Mouse (Mus musculus) stomach, embryonic 16.5 days (tissue): ENCODE measurements at regions not wholly inside any gene's neighbourhood (a gene's known extent, or its start where the extent isn't known, plus 50 kb on each side); places are given as distances from the start of the nearest gene placed in this dataset.
"Not testable (repeated sequence)": the region's sequence is repeated elsewhere in the genome, so short reads cannot be mapped to it uniquely, and the experiment has no call there.

Experiments used
- ATAC-seq: fragments of 200-750 bp; cut with Nextera tagmentation; 2 replicates; pipeline ENCODE4 v1.8.0; 2017; ENCODE audit warnings: moderate number of reproducible peaks, moderate TSS enrichment; ENCODE audit not compliant: insufficient read depth, low FRiP score
- H3K27ac ChIP-seq: fragments of 300-500 bp; sonication (generic); 2 replicates; pipeline ENCODE4 v1.5.1; 2014; ENCODE audit warnings: low read length
- H3K27me3 ChIP-seq: fragments of 300-500 bp; sonication (generic); 2 replicates; pipeline ENCODE4 v1.6.1; 2014; ENCODE audit warnings: low read length, control low read depth, mixed read lengths; ENCODE audit not compliant: control insufficient read depth, insufficient read depth
- H3K36me3 ChIP-seq: fragments of 300-500 bp; sonication (generic); 2 replicates; pipeline ENCODE4 v1.6.1; 2014; ENCODE audit warnings: low read length; ENCODE audit not compliant: control insufficient read depth, insufficient read depth
- H3K4me1 ChIP-seq: fragments of 300-500 bp; sonication (generic); 2 replicates; pipeline ENCODE4 v1.6.1; 2014; ENCODE audit warnings: low read length, control low read depth, mixed read lengths; ENCODE audit not compliant: control insufficient read depth, insufficient read depth
- H3K4me2 ChIP-seq: fragments of 300-500 bp; sonication (generic); 2 replicates; pipeline ENCODE4 v1.6.1; 2014; ENCODE audit warnings: low read depth, low read length, mixed read lengths
- H3K4me3 ChIP-seq: fragments of 300-500 bp; sonication (generic); replicated peaks from 2 replicates; pipeline ENCODE4 v1.5.1; 2014; ENCODE audit warnings: mild to moderate bottlenecking, low read length
- H3K9ac ChIP-seq: fragments of 300-500 bp; sonication (generic); 2 replicates; pipeline ENCODE4 v1.6.1; 2014; ENCODE audit warnings: low read length
- H3K9me3 ChIP-seq: fragments of 300-500 bp; sonication (generic); replicated peaks from 2 replicates; pipeline ENCODE4 v1.6.1; 2016; ENCODE audit warnings: low read length, control low read depth; ENCODE audit not compliant: control insufficient read depth
- WGBS: fragments of 180-500 bp; shearing (Covaris S2); extraction: QIAGEN DNeasy Blood & Tissue Kit; methylation state at CpG from one replicate; pipeline ENCODE4 v1.1.7; 2014; 5-methylcytosine and 5-hydroxymethylcytosine counted together

DNA sequence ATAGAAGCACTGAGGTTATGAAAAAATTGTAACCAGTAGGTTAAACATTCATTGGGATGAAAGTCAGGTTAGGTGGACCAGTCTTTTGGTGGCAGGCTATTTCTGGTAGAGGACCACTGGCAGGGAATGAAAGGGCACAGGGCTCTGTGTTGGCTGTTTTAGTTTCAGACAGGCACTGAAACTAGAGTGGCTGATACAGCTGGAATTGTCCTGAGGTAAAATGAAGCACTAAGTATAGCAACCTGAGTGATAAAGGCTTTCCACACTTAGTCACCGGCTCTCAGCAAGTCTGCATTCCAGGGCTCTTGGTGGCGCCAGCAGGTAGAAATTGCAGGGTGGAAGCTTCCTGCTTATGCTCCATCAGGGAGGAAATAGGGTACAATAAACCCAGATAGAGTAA is 262.2 kb upstream of the Tmpo start:
- H3K4me2 ChIP-seq, result no peak overlapping the region
- H3K4me1 ChIP-seq, result no peaks in the 10 kb centered on the region
- WGBS, result 58% methylated on average over 2 of the region's 2 CpGs
- no peaks in the 10 kb centered on the region for H3K27me3 ChIP-seq
- no peaks in the 10 kb centered on the region for H3K36me3 ChIP-seq
- no peak overlapping the region for H3K27ac ChIP-seq
- H3K9me3 ChIP-seq, result no peaks in the 10 kb centered on the region
- no peak overlapping the region for H3K4me3 ChIP-seq
- H3K9ac ChIP-seq, result no peak overlapping the region
- ATAC-seq, result no peak

DNA sequence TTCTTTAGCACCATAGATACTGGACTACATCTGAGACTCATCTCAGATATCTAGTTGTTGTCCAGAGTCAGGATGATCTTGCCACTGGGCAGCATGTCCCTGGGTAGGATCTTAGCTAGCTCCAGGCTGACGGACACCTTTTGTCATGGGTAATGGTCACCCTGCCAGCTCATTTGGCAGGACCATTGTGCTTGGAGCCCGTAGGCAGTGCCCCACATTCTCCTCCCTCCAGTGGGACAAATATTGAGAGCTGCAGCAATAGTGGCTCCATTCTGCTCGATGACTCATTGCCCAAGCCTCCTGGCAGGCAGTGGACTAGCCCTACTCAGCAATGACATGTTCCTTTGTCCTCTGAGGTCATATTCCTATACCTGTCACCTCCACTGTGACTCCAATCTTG is 258.9 kb upstream of the Tmpo start:
- 72% methylated on average over 3 of the region's 3 CpGs for WGBS
- H3K4me3 ChIP-seq, result no peak overlapping the region
- no peak overlapping the region for H3K27ac ChIP-seq
- H3K4me1 ChIP-seq, result peaks cover 3% of the 10 kb centered on the region; the same call in 1 of the 2 replicates
- ATAC-seq, result no peak
- H3K9me3 ChIP-seq, result no peaks in the 10 kb centered on the region
- H3K4me2 ChIP-seq, result no peak overlapping the region
- H3K9ac ChIP-seq, result no peak overlapping the region
- H3K27me3 ChIP-seq, result no peaks in the 10 kb centered on the region
- no peaks in the 10 kb centered on the region for H3K36me3 ChIP-seq

DNA sequence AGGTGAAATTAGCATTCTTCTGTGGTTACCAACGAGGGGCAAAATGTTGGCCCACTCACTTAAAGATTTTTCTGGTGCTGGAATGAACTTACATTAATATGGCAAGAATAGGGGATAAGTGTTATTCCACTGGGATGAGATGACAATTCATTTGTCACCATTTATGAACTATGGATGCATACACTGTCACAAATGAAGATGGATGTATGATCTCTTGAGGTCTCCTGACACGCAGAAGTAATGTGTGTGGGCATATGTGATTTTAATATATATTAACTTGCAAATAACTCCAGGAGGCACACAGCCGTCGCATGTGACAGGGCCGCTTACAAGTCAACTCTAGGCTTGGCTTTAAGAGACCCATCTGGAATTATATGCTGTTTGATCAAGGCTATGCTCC is 256.8 kb upstream of the Tmpo start:
- H3K36me3 ChIP-seq, result no peaks in the 10 kb centered on the region
- H3K27ac ChIP-seq, result no peak overlapping the region
- no peaks in the 10 kb centered on the region for H3K27me3 ChIP-seq
- no peak overlapping the region for H3K4me3 ChIP-seq
- ATAC-seq, result no peak
- no peak overlapping the region for H3K4me2 ChIP-seq
- peaks cover 3% of the 10 kb centered on the region; the same call in 1 of the 2 replicates for H3K4me1 ChIP-seq
- H3K9ac ChIP-seq, result no peak overlapping the region
- no peaks in the 10 kb centered on the region for H3K9me3 ChIP-seq
- WGBS, result 78% methylated on average over 5 of the region's 5 CpGs

DNA sequence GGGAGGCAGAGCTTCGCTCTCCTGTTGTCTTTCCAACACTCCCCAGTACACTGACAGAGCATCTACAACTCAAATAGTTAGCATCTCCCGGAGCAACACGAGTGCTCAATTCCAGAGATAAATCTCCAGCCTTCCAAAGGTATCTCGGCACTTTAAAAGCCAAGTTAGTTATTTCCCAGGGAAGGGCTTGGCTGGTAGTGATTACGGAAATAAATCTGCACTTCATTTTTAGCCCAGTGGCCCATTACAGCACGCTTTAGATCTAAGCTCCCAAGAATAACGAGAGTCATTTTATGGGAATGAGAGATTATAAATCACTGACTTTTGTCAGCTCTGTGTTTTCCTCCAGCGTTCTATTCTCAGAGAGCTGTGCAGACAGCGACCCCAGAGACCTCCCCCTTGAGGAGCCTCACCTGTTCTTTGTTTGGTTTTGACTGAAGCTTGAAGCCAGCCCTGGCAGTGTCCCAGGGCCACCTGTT is 255.0 kb upstream of the Tmpo start:
- WGBS, result 17% methylated on average over 9 of the region's 9 CpGs
- no peak overlapping the region for H3K4me2 ChIP-seq
- no peak for ATAC-seq
- H3K4me3 ChIP-seq, result no peak overlapping the region
- no peak overlapping the region for H3K27ac ChIP-seq
- no peaks in the 10 kb centered on the region for H3K27me3 ChIP-seq
- no peak overlapping the region for H3K9ac ChIP-seq
- H3K4me1 ChIP-seq, result peaks cover 3% of the 10 kb centered on the region; the same call in 1 of the 2 replicates
- H3K9me3 ChIP-seq, result no peaks in the 10 kb centered on the region
- no peaks in the 10 kb centered on the region for H3K36me3 ChIP-seq

DNA sequence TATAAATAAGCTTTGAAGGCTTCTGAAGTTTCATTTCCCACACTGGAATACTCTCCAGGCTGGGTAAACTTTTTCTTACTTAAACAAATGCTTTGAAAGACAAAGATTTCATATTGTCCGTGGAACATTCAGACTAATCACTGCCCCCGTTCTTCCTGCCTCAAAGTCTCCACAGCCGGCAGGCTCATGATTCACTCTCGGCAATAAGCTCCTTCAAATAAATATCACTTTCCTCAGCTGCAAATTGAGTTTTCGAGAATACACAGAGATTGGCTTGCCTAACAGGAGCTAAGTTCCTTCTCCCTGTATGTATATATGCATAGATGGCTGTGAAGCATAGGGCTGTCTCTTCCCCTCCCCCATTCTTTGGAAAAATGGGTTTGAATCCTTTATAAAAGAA is 249.2 kb upstream of the Tmpo start:
- Histone ChIP-seq H3K27ac (no peak overlapping the region), H3K36me3 (no peaks in the 10 kb centered on the region), H3K9me3 (no peaks in the 10 kb centered on the region), H3K9ac (no peak overlapping the region), H3K4me1 (peaks cover 7% of the 10 kb centered on the region), H3K4me2 (peak overlapping the region; percentile 25; the same call in 1 of the 2 replicates), H3K4me3 (no peak overlapping the region), H3K27me3 (no peaks in the 10 kb centered on the region)
- no peak for ATAC-seq
- WGBS, result 14% methylated on average over 5 of the region's 5 CpGs

DNA sequence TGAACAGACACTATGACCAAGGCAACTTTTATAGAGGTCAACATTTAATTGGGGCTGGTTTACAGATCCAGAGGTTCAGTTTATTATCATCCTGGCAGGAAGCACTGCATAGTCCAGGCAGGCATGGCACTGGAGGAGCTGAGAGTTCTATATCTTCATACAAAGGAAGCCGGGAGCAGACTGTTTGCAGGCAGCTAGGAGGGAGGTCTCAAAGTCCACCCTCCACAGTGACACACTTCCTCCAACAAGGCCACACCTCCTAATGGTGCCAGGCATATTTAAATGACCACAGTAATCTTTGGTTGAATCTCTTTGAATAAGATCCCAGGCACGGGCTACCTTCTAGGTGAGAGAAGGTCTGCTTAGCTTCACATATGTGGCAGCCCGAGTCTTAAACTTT is 245.5 kb upstream of the Tmpo start:
- Histone ChIP-seq H3K27me3 (no peaks in the 10 kb centered on the region), H3K4me3 (no peak overlapping the region), H3K9ac (no peak overlapping the region), H3K36me3 (no peaks in the 10 kb centered on the region), H3K9me3 (no peaks in the 10 kb centered on the region), H3K4me2 (no peak overlapping the region), H3K27ac (no peak overlapping the region), H3K4me1 (peaks cover 7% of the 10 kb centered on the region)
- no peak for ATAC-seq
- 78% methylated on average over 3 of the region's 3 CpGs for WGBS

DNA sequence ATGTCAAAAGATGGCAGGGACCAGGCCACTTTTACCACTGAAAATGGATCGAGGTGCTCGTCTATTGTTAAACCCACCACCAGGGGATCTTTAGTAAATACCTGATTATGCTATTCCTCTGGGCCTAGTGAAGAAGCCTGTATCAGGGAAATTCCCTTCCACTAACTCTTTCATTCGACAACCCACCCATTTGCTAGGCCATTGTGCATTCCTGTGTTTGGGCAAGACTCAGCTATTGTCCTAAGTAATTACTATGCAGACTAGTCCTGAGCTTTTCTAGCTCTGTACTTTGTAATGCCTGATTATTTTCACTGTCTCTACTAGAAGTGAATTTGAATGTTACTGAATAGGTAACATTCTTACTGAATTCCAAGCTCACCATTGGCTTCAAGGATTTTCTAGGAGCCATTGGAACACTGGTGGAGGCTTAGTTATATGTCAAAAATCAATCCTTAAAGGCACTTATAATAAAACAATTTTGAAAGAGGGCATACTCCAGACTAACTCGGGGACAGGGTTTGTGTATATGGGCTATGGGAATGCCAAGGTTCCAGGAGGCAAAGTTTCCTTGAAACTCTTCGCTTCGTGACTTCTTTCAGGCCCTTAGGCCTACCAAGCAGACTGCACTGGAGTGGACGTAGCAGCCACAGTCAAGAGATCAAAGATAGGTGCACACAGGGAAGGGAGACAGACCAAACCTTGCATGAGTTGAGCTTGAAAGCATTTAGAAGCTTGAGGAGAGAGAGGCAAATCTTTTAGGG is 244.7 kb upstream of the Tmpo start:
- H3K36me3 ChIP-seq, result not testable (repeated sequence)

DNA sequence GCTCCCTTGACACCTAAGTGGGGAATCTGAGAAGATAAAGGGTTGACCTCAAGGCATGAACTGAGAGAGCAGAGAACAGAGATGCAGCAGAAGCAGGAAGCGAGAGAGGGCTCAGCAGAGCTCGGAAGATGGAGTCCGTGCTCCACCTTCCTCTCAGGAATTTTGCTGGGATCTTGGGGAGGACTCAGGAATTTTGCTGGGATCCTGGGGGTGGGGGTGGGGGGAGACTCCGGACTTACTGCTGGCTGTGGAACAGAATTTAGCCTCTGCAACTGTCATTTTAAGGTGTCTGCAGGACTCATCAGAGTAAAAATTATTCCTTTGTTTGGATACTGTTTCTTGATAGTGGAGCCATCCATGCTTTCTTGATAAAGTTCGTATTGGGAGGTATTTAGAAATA is 243.7 kb upstream of the Tmpo start:
- ATAC-seq, result no peak
- no peak overlapping the region for H3K4me3 ChIP-seq
- no peaks in the 10 kb centered on the region for H3K36me3 ChIP-seq
- 0 out of 2 replicates have a peak, but pooled peaks cover 2% of the 10 kb centered on the region for H3K4me1 ChIP-seq
- 55% methylated on average over 5 of the region's 5 CpGs for WGBS
- no peaks in the 10 kb centered on the region for H3K27me3 ChIP-seq
- no peak overlapping the region for H3K27ac ChIP-seq
- H3K4me2 ChIP-seq, result no peak overlapping the region
- H3K9ac ChIP-seq, result no peak overlapping the region
- no peaks in the 10 kb centered on the region for H3K9me3 ChIP-seq

More for the DNA sequence above, 244.7 kb upstream of the Tmpo start:
- 83% methylated on average over 7 of the region's 7 CpGs for WGBS
- H3K4me3 ChIP-seq, H3K27ac ChIP-seq, ATAC-seq, H3K4me1 ChIP-seq, H3K4me2 ChIP-seq, H3K9ac ChIP-seq, H3K9me3 ChIP-seq, H3K27me3 ChIP-seq: not testable (repeated sequence)

DNA sequence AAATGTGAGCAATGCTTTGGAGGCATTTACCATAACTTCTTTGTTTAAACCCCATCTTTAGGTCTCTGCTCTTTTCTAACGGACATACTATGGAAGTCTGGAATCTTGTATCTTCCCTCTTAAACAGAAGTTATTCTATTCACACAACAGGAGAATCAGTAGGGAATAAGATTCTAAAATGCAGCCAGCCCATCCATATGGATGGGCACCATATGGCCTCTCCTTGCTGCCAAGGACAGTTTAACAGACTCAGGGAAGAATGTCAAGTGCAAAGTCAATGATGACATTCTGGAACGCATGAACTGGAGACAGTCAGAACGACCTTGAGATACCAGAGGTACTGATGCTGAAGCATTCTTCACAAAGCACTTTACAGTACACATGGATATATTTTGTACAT is 206.1 kb upstream of the Tmpo start:
- no peaks in the 10 kb centered on the region for H3K36me3 ChIP-seq
- 76% methylated on average over 3 of the region's 3 CpGs for whole genome bisulfite sequencing
- H3K4me3 ChIP-seq, result no peak overlapping the region
- H3K27ac ChIP-seq, result no peak overlapping the region
- no peak for ATAC-seq
- no peak overlapping the region for H3K9ac ChIP-seq
- no peak overlapping the region for H3K4me2 ChIP-seq
- H3K9me3 ChIP-seq, result no peaks in the 10 kb centered on the region
- no peaks in the 10 kb centered on the region for H3K27me3 ChIP-seq
- H3K4me1 ChIP-seq, result no peaks in the 10 kb centered on the region
